Mouse (Mus musculus) embryonic facial prominence, embryonic 15.5 days (tissue): Measurements from ENCODE around the gene Trim2. TPM values are rescaled to one million over a fixed set of nuclear protein-coding genes. Genes with fewer than 3 reads are reported as not detected.

Source experiments
- ATAC-seq: fragments of 200-750 bp; cut with Nextera tagmentation; 2 replicates; pipeline ENCODE4 v1.8.0; 2017; ENCODE audit warnings: low read depth, moderate TSS enrichment; ENCODE audit not compliant: insufficient number of reproducible peaks, low FRiP score, low TSS enrichment
- H3K27ac ChIP-seq: fragments of 300-500 bp; sonication (generic); replicated peaks from 2 replicates; pipeline ENCODE4 v1.5.1; 2015; ENCODE audit warnings: mild to moderate bottlenecking, inconsistent platforms
- H3K27me3 ChIP-seq: fragments of 300-500 bp; sonication (generic); 2 replicates; pipeline ENCODE4 v1.6.1; 2015; ENCODE audit warnings: inconsistent platforms
- H3K36me3 ChIP-seq: fragments of 300-500 bp; sonication (generic); 2 replicates; pipeline ENCODE4 v1.6.1; 2015; ENCODE audit warnings: mild to moderate bottlenecking, inconsistent platforms
- H3K4me1 ChIP-seq: fragments of 300-500 bp; sonication (generic); 2 replicates; pipeline ENCODE4 v1.6.1; 2015; ENCODE audit warnings: inconsistent platforms
- H3K4me2 ChIP-seq: fragments of 300-500 bp; sonication (generic); replicated peaks from 2 replicates; pipeline ENCODE4 v1.6.1; 2015; ENCODE audit warnings: mild to moderate bottlenecking, inconsistent platforms
- H3K4me3 ChIP-seq: fragments of 300-500 bp; sonication (generic); replicated peaks from 2 replicates; pipeline ENCODE4 v1.5.1; 2015; ENCODE audit warnings: mild to moderate bottlenecking, inconsistent platforms
- H3K9ac ChIP-seq: fragments of 300-500 bp; sonication (generic); 2 replicates; pipeline ENCODE4 v1.6.1; 2015; ENCODE audit warnings: inconsistent platforms
- H3K9me3 ChIP-seq: fragments of 300-500 bp; sonication (generic); replicated peaks from 2 replicates; pipeline ENCODE4 v1.6.1; 2016; ENCODE audit warnings: inconsistent platforms
- WGBS: fragments of 180-500 bp; shearing (Covaris S2); methylation state at CpG from one replicate; pipeline ENCODE4 v1.1.7; 2015; 5-methylcytosine and 5-hydroxymethylcytosine counted together
- polyA plus RNA-seq: library from polyadenylated mRNA; unstranded; fragments of >200 nt; fragmentation: Nextera tagmentation; extraction: Ambion mirVana; gene quantifications from 2 replicates; pipeline ENCODE4 v1.2.1, GENCODE M21; 2015

The Trim2 gene
- polyA plus RNA-seq, 1 experiment from 2014 or later, result 31.0 TPM

DNA sequence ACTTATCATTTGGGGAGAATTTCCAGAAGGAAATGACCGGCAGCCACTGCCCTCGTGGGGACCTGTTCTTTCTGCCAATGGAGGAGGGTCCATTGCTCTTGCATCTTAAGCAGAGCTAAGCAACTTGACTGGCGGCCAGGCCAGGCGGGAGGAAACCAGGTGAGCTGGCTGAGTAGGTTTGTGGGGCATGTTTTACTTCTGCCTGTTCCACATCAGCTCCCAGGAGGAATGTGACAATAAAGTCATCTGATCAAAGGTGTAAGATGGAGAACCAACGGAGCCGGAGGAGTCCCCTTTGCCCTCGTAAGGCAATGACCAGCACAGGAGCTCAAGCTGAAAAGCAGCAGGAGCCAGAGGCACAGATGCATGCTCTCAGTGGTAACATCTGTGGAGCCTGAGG, 35.1 kb upstream of the Trim2 start:
- Histone ChIP-seq H3K27ac (no peak overlapping the region), H3K9me3 (no peaks in the 10 kb centered on the region), H3K36me3 (no peaks in the 10 kb centered on the region), H3K4me3 (no peak overlapping the region), H3K4me2 (no peak overlapping the region), H3K9ac (no peak overlapping the region), H3K27me3 (no peaks in the 10 kb centered on the region), H3K4me1 (peaks cover 24% of the 10 kb centered on the region; the same call in 1 of the 2 replicates)
- WGBS, result 59% methylated on average over 7 of the region's 7 CpGs
- ATAC-seq, result no peak

DNA sequence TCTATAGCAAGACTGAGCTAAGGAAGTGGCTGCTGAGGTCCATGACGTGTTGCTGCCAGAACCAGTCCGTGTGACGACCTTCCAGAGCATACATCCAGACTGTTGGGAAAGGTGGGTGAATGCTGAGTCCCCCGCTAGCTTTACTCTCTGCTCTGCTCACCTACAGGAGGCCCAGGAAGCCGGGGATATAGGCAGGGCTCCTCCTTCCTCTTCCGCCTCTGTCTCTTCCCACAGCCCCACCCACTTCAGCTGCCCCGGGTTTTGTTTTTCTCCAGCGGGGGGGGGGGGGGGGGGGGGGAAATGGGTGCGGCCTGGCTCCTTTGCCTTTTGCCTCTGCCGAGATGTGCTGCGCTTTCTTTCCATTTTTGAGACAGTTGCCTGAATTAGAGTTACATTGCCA, 30.9 kb upstream of the Trim2 start:
- no peaks in the 10 kb centered on the region for H3K9me3 ChIP-seq

DNA sequence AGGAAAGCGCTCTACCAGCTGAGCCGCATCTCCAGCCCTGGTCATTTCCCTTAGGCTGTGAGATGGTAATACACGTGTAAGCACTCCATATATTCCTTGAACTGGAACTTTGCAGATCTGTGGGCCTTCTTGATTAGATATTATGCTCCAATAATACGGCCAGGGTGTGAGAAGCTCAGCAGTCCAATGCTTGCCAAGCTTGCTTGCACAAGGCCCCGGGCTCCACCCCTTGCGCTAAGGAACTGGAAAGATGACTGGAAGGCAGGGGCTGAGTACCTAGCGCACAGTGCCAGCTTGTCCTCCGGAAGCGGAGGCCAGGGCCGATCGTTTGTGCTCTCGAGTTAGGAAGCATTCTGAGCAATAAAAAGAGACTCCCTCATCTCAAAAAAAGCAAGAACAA, 29.7 kb upstream of the Trim2 start:
- WGBS, result 85% methylated on average over 12 of the region's 12 CpGs
- no peak overlapping the region for H3K9ac ChIP-seq
- no peak overlapping the region for H3K4me2 ChIP-seq
- no peaks in the 10 kb centered on the region; the same call in 1 of the 2 replicates for H3K27me3 ChIP-seq
- H3K4me3 ChIP-seq, result no peak overlapping the region
- peaks cover 19% of the 10 kb centered on the region; the same call in 1 of the 2 replicates for H3K4me1 ChIP-seq
- no peak overlapping the region for H3K27ac ChIP-seq
- no peaks in the 10 kb centered on the region for H3K9me3 ChIP-seq
- no peaks in the 10 kb centered on the region for H3K36me3 ChIP-seq
- no peak for ATAC-seq

More for the DNA sequence above, 30.9 kb upstream of the Trim2 start:
- no peak overlapping the region for H3K4me3 ChIP-seq
- H3K4me2 ChIP-seq, result no peak overlapping the region; the same call in 1 of the 2 replicates
- WGBS, result 36% methylated on average over 11 of the region's 11 CpGs
- no peak overlapping the region for H3K9ac ChIP-seq
- no peaks in the 10 kb centered on the region for H3K27me3 ChIP-seq
- no peak overlapping the region for H3K27ac ChIP-seq
- H3K36me3 ChIP-seq, result no peaks in the 10 kb centered on the region
- peaks cover 19% of the 10 kb centered on the region; the same call in 1 of the 2 replicates for H3K4me1 ChIP-seq
- no peak for ATAC-seq

DNA sequence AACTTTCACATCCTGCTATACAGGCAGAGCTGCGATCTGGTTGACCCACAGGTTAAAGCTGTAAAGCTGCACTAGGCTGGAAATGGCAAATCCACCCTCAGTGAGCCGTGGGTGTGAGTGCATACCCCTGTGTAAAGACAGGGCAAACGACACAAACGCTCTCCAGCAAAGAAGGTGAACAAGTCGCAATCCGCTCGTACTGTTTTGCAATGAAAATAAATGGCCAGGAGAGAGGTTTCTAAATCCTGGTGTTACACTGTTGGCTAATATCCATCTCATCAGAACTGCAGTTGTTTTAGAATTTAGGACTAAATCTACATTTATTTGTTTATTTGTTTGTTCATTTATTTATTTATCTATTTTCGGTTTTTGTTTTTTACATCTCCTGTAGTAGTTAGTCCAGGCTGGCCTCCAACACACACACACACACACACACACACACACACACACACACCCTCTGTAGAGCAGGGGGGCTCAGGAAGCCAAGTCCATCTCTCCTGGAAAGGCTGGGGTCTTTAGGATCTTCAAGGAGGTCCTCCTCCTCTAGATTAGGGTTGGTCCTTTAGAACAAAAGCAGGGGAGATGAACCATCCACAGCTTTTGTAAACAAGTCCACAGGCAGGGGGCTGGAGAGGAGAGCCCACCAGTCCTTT, 28.9 kb upstream of the Trim2 start:
- Histone ChIP-seq H3K4me3 (no peak overlapping the region), H3K36me3 (no peaks in the 10 kb centered on the region), H3K27ac (no peak overlapping the region), H3K9ac (no peak overlapping the region), H3K4me1 (peaks cover 19% of the 10 kb centered on the region; the same call in 1 of the 2 replicates), H3K9me3 (no peaks in the 10 kb centered on the region), H3K27me3 (no peaks in the 10 kb centered on the region; the same call in 1 of the 2 replicates), H3K4me2 (no peak overlapping the region)
- WGBS, result 48% methylated on average over 8 of the region's 8 CpGs
- no peak for ATAC-seq

DNA sequence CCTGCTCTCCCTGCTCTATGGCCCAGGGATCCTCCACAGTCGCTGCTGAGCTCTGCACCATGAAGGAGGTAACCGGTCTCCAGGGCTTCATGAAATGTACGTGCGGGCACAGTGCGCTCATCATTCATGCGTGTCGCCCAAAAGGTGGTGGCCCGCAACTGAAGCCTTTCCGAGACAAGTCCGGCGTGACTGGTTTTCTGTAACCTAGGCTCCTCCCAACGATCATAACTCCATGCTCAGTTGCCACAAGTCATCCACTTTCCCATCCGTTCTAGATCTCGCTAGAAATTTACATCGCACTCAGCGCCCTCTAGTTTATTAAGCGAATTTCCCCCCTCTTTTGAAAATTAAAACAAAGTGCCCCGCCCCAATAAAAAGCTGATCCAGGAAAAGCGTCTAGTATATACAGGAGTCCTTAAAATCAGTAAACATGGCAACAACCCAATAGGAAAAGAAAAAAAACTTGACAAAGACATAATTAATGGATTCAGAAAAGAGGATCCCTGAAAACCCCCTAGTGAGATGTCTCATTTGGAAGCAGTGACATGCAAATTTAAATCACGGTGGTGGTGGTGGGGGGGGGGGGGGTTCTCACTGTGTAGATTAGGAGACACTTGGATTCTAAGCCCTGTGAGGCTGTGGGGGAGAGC, 28.2 kb upstream of the Trim2 start:
- Histone ChIP-seq H3K9ac (no peak overlapping the region), H3K4me1 (peaks cover 19% of the 10 kb centered on the region; the same call in 1 of the 2 replicates), H3K4me2 (peak overlapping the region; percentile 42), H3K27me3 (no peaks in the 10 kb centered on the region; the same call in 1 of the 2 replicates), H3K9me3 (no peaks in the 10 kb centered on the region), H3K27ac (no peak overlapping the region), H3K4me3 (peak overlapping the region; percentile 23), H3K36me3 (no peaks in the 10 kb centered on the region)
- ATAC-seq, result no peak
- 8% methylated on average over 20 of the region's 20 CpGs for WGBS

DNA sequence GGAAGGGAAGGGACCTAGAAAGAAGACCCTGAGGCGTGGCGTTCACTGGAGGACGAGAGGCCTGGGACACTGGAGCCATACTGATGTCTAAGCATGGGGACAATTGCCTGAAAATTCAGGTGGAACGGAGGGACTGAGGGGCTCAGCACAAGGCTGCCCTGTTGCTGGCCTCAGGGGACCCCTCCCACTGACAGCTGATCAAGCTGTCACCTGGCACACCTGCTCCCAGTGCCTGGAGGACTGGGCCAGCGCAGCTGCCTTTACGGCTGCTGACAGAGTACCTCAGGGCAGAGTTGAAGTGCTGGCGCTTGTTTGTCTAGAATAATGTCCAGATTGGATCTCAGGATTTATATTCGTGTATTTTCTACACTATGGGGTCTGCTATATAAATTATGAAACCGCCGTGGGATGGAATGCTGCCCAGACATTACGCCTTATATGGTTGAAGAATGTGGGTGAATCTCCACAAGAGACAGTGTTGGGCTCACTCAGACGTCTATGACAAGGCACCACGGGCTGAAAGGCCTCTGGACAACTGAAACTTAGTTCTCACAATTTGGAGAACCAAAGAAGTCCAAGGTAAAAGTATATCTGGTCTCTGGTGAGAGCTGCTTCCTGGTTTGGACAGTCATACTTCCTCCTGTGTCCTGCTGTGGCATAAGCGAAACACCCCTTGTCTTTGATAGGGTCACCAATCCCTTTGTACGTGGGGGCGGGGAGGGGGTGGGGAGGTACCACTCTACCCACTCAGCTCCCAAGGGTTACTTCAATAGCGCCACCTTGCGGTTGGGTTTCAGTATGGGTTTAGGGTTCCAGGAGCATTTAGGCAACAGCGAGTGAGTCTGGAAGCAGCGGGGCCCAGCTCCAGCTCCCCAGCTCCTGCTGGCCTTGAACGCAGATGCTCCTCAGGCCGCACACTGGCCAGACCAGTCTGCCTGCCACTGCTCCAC, 27.0 kb upstream of the Trim2 start:
- H3K27me3 ChIP-seq, result no peaks in the 10 kb centered on the region; the same call in 1 of the 2 replicates
- 35% methylated on average over 22 of the region's 22 CpGs for WGBS
- H3K4me2 ChIP-seq, result no peak overlapping the region
- H3K9me3 ChIP-seq, result no peaks in the 10 kb centered on the region
- ATAC-seq, result 0 out of 2 replicates have a peak, but pooled peaks have one; percentile 17
- no peaks in the 10 kb centered on the region for H3K36me3 ChIP-seq
- no peak overlapping the region for H3K27ac ChIP-seq
- no peak overlapping the region for H3K9ac ChIP-seq
- H3K4me1 ChIP-seq, result peaks cover 19% of the 10 kb centered on the region; the same call in 1 of the 2 replicates
- no peak overlapping the region for H3K4me3 ChIP-seq

DNA sequence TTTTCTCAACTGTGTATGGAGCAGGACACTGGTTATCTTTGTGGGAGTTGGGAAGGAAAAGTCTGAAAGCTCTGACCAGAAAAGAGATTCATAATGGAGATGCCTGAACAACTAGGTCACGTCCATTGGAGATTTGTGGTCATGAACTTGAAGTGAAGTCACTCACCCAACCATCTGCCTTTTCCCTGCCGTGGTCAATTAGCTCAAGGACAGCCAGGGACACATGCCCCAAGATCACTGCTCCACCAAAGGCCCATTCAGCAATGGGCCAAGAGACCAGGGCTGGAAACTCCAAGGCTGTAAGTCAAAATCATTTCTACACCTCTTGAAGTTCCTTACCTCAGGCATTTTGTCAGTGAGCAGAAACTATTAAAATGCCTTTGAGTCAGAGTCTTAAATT, 23.5 kb upstream of the Trim2 start:
- ATAC-seq, result no peak
- Histone ChIP-seq H3K9ac (no peak overlapping the region), H3K27ac (no peak overlapping the region), H3K36me3 (no peaks in the 10 kb centered on the region), H3K9me3 (no peaks in the 10 kb centered on the region), H3K4me1 (peaks cover 16% of the 10 kb centered on the region; the same call in 1 of the 2 replicates), H3K4me3 (no peak overlapping the region), H3K27me3 (no peaks in the 10 kb centered on the region; the same call in 1 of the 2 replicates), H3K4me2 (no peak overlapping the region)
- 70% methylated on average over 2 of the region's 2 CpGs for WGBS

DNA sequence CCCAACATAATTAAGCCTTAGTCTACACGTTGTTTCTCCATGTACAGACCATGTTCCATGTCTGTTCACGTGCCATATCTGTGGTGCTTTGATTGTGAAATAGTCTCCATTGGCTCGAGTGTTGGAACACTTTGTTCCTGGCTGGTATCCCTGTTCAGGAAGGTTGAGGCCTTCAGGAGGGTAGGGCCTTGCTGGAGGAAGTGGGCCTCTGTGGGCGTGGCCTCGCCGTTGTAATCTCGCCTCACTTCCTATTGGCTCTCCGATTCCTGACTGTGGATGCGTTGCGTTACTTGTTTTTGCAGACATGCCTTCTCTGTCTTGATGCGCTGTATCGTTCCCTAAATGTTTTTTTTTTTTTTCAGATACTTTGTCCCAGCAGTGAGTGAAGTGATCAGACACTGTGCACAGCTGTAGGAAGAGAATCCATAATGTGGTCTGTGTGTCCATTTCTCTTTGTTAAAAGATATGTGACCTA, 18.3 kb upstream of the Trim2 start:
- 80% methylated on average over 12 of the region's 12 CpGs for WGBS
- H3K4me3 ChIP-seq, result no peak overlapping the region
- no peaks in the 10 kb centered on the region for H3K27me3 ChIP-seq
- no peak overlapping the region for H3K4me2 ChIP-seq
- H3K9me3 ChIP-seq, result no peaks in the 10 kb centered on the region
- ATAC-seq, result no peak
- no peak overlapping the region for H3K27ac ChIP-seq
- H3K9ac ChIP-seq, result no peak overlapping the region
- peaks cover 9% of the 10 kb centered on the region; the same call in 1 of the 2 replicates for H3K4me1 ChIP-seq
- H3K36me3 ChIP-seq, result no peaks in the 10 kb centered on the region

DNA sequence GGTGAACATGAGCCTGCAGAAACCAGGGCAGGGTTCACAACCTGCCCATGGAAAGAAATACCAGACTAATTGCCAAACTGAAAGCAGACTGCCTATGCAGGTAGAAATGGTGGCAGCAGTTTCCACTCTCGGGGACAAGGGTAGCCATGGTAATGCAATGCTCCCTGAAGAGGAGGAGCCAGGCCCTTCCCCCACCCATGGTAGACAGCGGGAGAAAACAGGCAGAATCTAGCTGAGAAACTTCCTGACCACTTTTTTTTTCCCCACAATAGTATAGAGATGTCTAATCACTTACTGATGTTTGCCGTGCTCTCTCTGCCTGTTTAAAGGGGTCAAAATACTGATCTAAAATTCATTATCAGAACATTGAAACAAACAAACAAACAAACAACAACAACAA, 17.8 kb upstream of the Trim2 start:
- Histone ChIP-seq H3K4me1 (peaks cover 9% of the 10 kb centered on the region; the same call in 1 of the 2 replicates), H3K9ac (no peak overlapping the region), H3K4me2 (peak overlapping the region; percentile 8; the same call in 1 of the 2 replicates), H3K27ac (no peak overlapping the region), H3K9me3 (no peaks in the 10 kb centered on the region), H3K36me3 (no peaks in the 10 kb centered on the region), H3K27me3 (no peaks in the 10 kb centered on the region), H3K4me3 (no peak overlapping the region)
- ATAC-seq, result peak; percentile 54; the same call in 1 of the 2 replicates
- 10% methylated on average over 3 of the region's 3 CpGs for WGBS

DNA sequence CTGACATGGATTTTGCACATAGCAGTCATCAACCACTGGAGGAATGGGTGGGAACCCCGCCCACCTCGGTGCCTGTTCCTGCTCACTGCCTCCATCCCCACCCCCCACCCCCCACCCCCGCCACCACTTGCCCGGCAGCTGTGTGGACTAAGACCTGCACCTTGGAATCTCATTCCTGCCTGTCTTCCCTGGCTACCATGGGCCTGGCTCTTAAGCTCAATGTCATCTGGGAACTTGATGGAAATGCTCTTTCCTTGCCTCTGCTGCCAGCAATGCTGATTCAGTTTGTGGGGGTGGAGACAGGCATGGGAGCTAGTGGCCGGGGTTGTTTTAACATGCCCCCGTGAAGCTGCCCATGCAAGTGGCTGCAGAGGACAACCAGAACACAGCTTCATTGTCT, 17.3 kb upstream of the Trim2 start:
- Histone ChIP-seq H3K27ac (no peak overlapping the region), H3K4me2 (peak overlapping the region; percentile 8; the same call in 1 of the 2 replicates), H3K9me3 (no peaks in the 10 kb centered on the region), H3K4me3 (no peak overlapping the region), H3K4me1 (peaks cover 9% of the 10 kb centered on the region; the same call in 1 of the 2 replicates), H3K9ac (no peak overlapping the region), H3K36me3 (no peaks in the 10 kb centered on the region), H3K27me3 (no peaks in the 10 kb centered on the region)
- ATAC-seq, result no peak
- WGBS, result 27% methylated on average over 6 of the region's 6 CpGs
